Mouse (Mus musculus): ENCODE results near the gene Aqp12. TPM values are rescaled to one million over a fixed set of nuclear protein-coding genes. Genes with fewer than 3 reads are reported as not detected.

Aqp12 gene
- polyA plus RNA-seq, 1 experiment: not detected

- no peak for TF ChIP-seq GATA1 (IDR thresholded peaks at IDR 0.05; ENCODE audit: low read length)
Measured at GRCm38 (mm10) chr1:93010731-93011130, 4.6 kb downstream of the Aqp12 start.

- TF ChIP-seq GATA1 (IDR thresholded peaks at IDR 0.05; ENCODE audit: low read length): no peak
Measured at GRCm38 (mm10) chr1:93012103-93012585, 6.0 kb downstream of the Aqp12 start.

- no peak for TF ChIP-seq GATA1 (IDR thresholded peaks at IDR 0.05; ENCODE audit: low read length)
Measured at GRCm38 (mm10) chr1:93013367-93013766, 7.2 kb downstream of the Aqp12 start.

- TF ChIP-seq GATA1 (IDR thresholded peaks at IDR 0.05; ENCODE audit: low read length): no peak
Measured at GRCm38 (mm10) chr1:93014460-93014859, 8.3 kb downstream of the Aqp12 start.

- TF ChIP-seq GATA1 (IDR thresholded peaks at IDR 0.05; ENCODE audit: low read length): no peak
Measured at GRCm38 (mm10) chr1:93015136-93015535, 9.0 kb downstream of the Aqp12 start.

- TF ChIP-seq GATA1 (IDR thresholded peaks at IDR 0.05; ENCODE audit: low read length): no peak
Measured at GRCm38 (mm10) chr1:93018716-93019115, 12.6 kb downstream of the Aqp12 start.

- no peak for TF ChIP-seq GATA1 (IDR thresholded peaks at IDR 0.05; ENCODE audit: low read length)
Measured at GRCm38 (mm10) chr1:93020602-93021001, 14.5 kb downstream of the Aqp12 start.

GRCm38 (mm10) chr1:93026600-93026999 is 20.5 kb downstream of the Aqp12 start:
- no peak for TF ChIP-seq GATA1 (IDR thresholded peaks at IDR 0.05; ENCODE audit: low read length)

GRCm38 (mm10) chr1:93029387-93029786 is 23.3 kb downstream of the Aqp12 start:
- no peak for TF ChIP-seq GATA1 (IDR thresholded peaks at IDR 0.05; ENCODE audit: low read length)

- no peak for TF ChIP-seq GATA1 (IDR thresholded peaks at IDR 0.05; ENCODE audit: low read length)
Measured at GRCm38 (mm10) chr1:93030060-93030459, 23.9 kb downstream of the Aqp12 start.

- TF ChIP-seq GATA1 (IDR thresholded peaks at IDR 0.05; ENCODE audit: low read length): no peak
Measured at GRCm38 (mm10) chr1:93031199-93031598, 25.1 kb downstream of the Aqp12 start.

- no peak for TF ChIP-seq GATA1 (IDR thresholded peaks at IDR 0.05; ENCODE audit: low read length)
Measured at GRCm38 (mm10) chr1:93033989-93034388, 27.9 kb downstream of the Aqp12 start.

- TF ChIP-seq GATA1 (IDR thresholded peaks at IDR 0.05; ENCODE audit: low read length): no peak
Measured at GRCm38 (mm10) chr1:93035981-93036380, 29.8 kb downstream of the Aqp12 start.

- TF ChIP-seq GATA1 (IDR thresholded peaks at IDR 0.05; ENCODE audit: low read length): no peak
Measured at GRCm38 (mm10) chr1:93046153-93046789, 40.1 kb downstream of the Aqp12 start.

- no peak for TF ChIP-seq GATA1 (IDR thresholded peaks at IDR 0.05; ENCODE audit: low read length)
Measured at GRCm38 (mm10) chr1:93050071-93050470, 43.9 kb downstream of the Aqp12 start.

GRCm38 (mm10) chr1:93051124-93051833 is 45.1 kb downstream of the Aqp12 start:
- TF ChIP-seq GATA1 (IDR thresholded peaks at IDR 0.05; ENCODE audit: low read length): no peak

Other genes with a start within 250 kb of the Aqp12 start
- not detected in 2 replicates for gene Gpc1, start 174.7 kb upstream of the Aqp12 start, polyA plus RNA-seq (2012)
- gene Ankmy1, start 103.4 kb upstream of the Aqp12 start, polyA plus RNA-seq (2012): 0.04 and 0.09 TPM in 2 replicates
- 18.5 and 21.0 TPM in 2 replicates for gene Dusp28, start 99.4 kb upstream of the Aqp12 start, polyA plus RNA-seq (2012)
- 228 and 322 TPM in 2 replicates for gene Rnpepl1, start 95.6 kb upstream of the Aqp12 start, polyA plus RNA-seq (2012)
- 46.7 and 49.4 TPM in 2 replicates for gene Capn10, start 72.0 kb upstream of the Aqp12 start, polyA plus RNA-seq (2012)
- gene Gpr35, start 55.5 kb upstream of the Aqp12 start, polyA plus RNA-seq (2012): 0.02 TPM in 1 of 2 replicates, not detected in the other
- not detected in 2 replicates for gene Kif1a, start 95.6 kb downstream of the Aqp12 start, polyA plus RNA-seq (2012)
- not detected in 2 replicates for gene Agxt, start 128.9 kb downstream of the Aqp12 start, polyA plus RNA-seq (2012)
- gene 2310007B03Rik, start 154.6 kb downstream of the Aqp12 start, polyA plus RNA-seq (2012): not detected in 2 replicates
- gene Crocc2, start 162.4 kb downstream of the Aqp12 start, polyA plus RNA-seq (2012): not detected in 2 replicates
- not detected in 2 replicates for gene Sned1, start 229.5 kb downstream of the Aqp12 start, polyA plus RNA-seq (2012)

All from G1E-ER4 (cell line).